Mouse (Mus musculus) forebrain, embryonic 12.5 days (tissue): Measurements from ENCODE around the gene Rfxank. TPM values are rescaled to one million over a fixed set of nuclear protein-coding genes. Genes with fewer than 3 reads are reported as not detected.

ENCODE experiments used
- ATAC-seq: fragments of 200-750 bp; cut with Nextera tagmentation; 2 replicates; pipeline ENCODE4 v1.8.0; 2017; ENCODE audit warnings: moderate TSS enrichment; ENCODE audit not compliant: low FRiP score
- H3K27ac ChIP-seq: fragments of 300-500 bp; sonication (generic); 2 replicates; pipeline ENCODE4 v1.5.1; 2016; ENCODE audit warnings: mild to moderate bottlenecking
- H3K27me3 ChIP-seq: fragments of 300-500 bp; sonication (generic); 2 replicates; pipeline ENCODE4 v1.6.1; 2016; ENCODE audit warnings: mild to moderate bottlenecking
- H3K36me3 ChIP-seq: fragments of 300-500 bp; sonication (generic); replicated peaks from 2 replicates; pipeline ENCODE4 v1.6.1; 2016; ENCODE audit warnings: mild to moderate bottlenecking
- H3K4me1 ChIP-seq: fragments of 300-500 bp; sonication (generic); 2 replicates; pipeline ENCODE4 v1.6.1; 2016
- H3K4me2 ChIP-seq: fragments of 300-500 bp; sonication (generic); 2 replicates; pipeline ENCODE4 v1.6.1; 2016; ENCODE audit warnings: mild to moderate bottlenecking, moderate library complexity
- H3K4me3 ChIP-seq: fragments of 300-500 bp; sonication (generic); replicated peaks from 2 replicates; pipeline ENCODE4 v1.5.1; 2016; ENCODE audit warnings: mild to moderate bottlenecking
- H3K9ac ChIP-seq: fragments of 300-500 bp; sonication (generic); 2 replicates; pipeline ENCODE4 v1.6.1; 2016; ENCODE audit warnings: mild to moderate bottlenecking
- H3K9me3 ChIP-seq: fragments of 300-500 bp; sonication (generic); 2 replicates; pipeline ENCODE4 v1.6.1; 2016
- WGBS: fragments of 180-500 bp; shearing (Covaris S2); methylation state at CpG from one replicate; pipeline ENCODE4 v1.1.7; 2016; 5-methylcytosine and 5-hydroxymethylcytosine counted together
- polyA plus RNA-seq: library from polyadenylated mRNA; unstranded; fragments of >200 nt; fragmentation: Nextera tagmentation; extraction: Ambion mirVana; gene quantifications from 2 replicates; pipeline ENCODE4 v1.2.1, GENCODE M21; 2016

Gene Rfxank
- polyA plus RNA-seq, 1 experiment from 2014 or later, result 14.3 TPM

DNA sequence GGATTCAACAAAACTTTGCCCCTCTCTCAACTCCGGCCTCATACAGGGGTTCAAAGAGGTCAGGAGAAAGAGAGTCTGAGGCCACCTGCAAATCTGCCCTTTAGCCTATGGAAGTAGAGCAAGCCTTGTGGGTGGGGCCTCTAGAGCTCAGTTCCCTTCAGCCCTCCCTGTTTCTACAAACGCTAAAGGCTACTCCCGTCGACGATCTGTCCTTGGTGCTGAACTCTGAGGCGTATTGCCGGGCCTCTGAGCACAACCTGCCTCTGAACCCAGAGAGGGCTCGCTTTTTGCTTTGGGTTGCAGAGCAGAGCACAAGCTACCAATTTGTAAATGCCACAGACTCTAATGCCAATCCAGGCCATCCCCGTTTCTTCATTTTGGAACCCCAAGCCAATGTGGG is 21.3 kb downstream of the Rfxank start:
- peaks cover 38% of the 10 kb centered on the region for H3K36me3 ChIP-seq
- H3K27me3 ChIP-seq, result peaks cover 68% of the 10 kb centered on the region
- WGBS, result 13% methylated on average over 9 of the region's 9 CpGs
- peak overlapping the region; percentile 13 for H3K4me3 ChIP-seq
- ATAC-seq, result no peak
- H3K4me1 ChIP-seq, result peaks cover 40% of the 10 kb centered on the region
- peak overlapping the region; percentile 86 for H3K4me2 ChIP-seq
- no peak overlapping the region for H3K9ac ChIP-seq
- no peaks in the 10 kb centered on the region for H3K9me3 ChIP-seq
- no peak overlapping the region for H3K27ac ChIP-seq

DNA sequence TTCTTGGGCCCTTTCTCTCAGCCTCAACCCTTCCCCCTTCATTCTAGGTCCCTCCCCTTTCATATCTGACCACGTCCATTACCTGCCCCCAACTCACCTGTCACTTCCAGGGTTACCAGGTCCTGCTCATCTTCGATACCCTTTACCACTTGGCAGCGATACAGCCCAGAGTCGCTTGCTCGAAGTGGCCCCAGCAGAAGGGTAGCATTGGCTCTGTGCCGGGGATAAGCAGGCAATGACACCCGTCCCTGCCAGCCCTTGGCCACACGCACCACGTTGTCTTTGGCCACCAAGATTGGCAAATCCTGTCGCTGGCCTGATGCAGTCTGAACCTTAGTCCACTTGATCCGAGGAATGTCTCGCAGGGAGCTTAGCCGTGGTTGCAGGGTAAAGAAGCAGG is 24.1 kb downstream of the Rfxank start:
- H3K27me3 ChIP-seq, result peaks cover 87% of the 10 kb centered on the region
- peaks cover 47% of the 10 kb centered on the region for H3K4me1 ChIP-seq
- no peak overlapping the region for H3K4me3 ChIP-seq
- WGBS, result 78% methylated on average over 13 of the region's 13 CpGs
- peaks cover 65% of the 10 kb centered on the region for H3K36me3 ChIP-seq
- H3K9ac ChIP-seq, result no peak overlapping the region
- no peak overlapping the region for H3K27ac ChIP-seq
- H3K9me3 ChIP-seq, result no peaks in the 10 kb centered on the region
- no peak overlapping the region for H3K4me2 ChIP-seq
- no peak for ATAC-seq

DNA sequence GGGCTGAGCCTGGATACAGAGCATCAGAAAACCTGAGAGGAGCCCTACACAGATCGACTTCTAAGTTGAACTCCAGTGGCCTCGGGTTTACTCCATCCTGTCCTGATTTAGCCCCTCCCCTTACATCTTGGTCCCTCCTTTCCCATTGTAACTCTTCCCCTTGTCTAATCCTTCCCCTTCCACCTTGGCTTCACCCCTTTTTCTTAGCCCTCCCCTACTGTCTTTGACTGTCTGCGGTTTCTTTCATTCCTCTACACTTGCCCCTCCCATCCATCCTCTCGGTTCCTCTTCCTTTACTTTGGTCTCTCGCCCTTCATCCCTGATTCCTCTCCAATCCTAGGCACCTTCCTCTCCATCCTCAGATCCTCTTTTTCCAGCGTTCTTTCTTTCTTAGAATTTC is 24.5 kb downstream of the Rfxank start:
- no peak overlapping the region for H3K4me3 ChIP-seq
- no peak for ATAC-seq
- H3K36me3 ChIP-seq, result peaks cover 69% of the 10 kb centered on the region
- no peak overlapping the region for H3K4me2 ChIP-seq
- H3K27ac ChIP-seq, result no peak overlapping the region
- H3K9ac ChIP-seq, result no peak overlapping the region
- WGBS, result 19% methylated on average over 6 of the region's 6 CpGs
- peaks cover 84% of the 10 kb centered on the region for H3K27me3 ChIP-seq
- H3K9me3 ChIP-seq, result no peaks in the 10 kb centered on the region
- peaks cover 47% of the 10 kb centered on the region for H3K4me1 ChIP-seq

DNA sequence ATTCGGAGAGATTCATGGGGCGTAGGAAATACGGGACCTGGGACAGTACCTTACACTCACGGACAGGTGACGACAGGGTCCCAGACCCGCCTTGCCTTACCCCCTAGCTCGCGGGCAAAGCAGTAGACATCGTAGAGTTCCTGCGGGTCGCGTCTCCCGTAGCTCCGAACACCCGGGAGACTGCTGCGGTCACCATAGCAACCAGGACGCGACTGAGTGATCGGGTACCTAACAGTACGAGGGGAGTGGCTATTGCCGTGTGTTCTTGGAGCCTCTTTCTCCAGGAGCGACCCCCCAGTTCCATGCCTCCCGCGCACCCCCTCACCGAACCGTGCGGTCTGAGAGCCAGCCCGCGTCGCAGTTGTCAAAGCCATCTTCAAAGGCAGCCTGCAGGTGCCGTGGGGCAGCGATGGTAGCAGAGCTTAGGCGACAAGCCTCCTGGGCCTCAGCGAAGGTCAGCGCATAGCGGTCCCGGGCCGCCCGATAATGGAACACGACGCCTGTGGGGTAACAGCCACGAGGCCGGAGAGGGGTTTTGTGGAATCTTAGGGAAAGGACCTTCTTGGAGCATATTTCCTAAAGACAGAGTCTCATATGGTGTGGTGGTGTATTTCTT is 26.4 kb downstream of the Rfxank start:
- peaks cover 78% of the 10 kb centered on the region for H3K27me3 ChIP-seq
- no peak overlapping the region for H3K27ac ChIP-seq
- peaks cover 88% of the 10 kb centered on the region for H3K36me3 ChIP-seq
- no peak overlapping the region for H3K9ac ChIP-seq
- peaks cover 29% of the 10 kb centered on the region for H3K4me1 ChIP-seq
- 8% methylated on average over 43 of the region's 43 CpGs for WGBS
- H3K4me2 ChIP-seq, result peak overlapping the region; percentile 21
- peak; percentile 34; the same call in 1 of the 2 replicates for ATAC-seq
- H3K4me3 ChIP-seq, result peak overlapping the region; percentile 18
- H3K9me3 ChIP-seq, result no peaks in the 10 kb centered on the region

DNA sequence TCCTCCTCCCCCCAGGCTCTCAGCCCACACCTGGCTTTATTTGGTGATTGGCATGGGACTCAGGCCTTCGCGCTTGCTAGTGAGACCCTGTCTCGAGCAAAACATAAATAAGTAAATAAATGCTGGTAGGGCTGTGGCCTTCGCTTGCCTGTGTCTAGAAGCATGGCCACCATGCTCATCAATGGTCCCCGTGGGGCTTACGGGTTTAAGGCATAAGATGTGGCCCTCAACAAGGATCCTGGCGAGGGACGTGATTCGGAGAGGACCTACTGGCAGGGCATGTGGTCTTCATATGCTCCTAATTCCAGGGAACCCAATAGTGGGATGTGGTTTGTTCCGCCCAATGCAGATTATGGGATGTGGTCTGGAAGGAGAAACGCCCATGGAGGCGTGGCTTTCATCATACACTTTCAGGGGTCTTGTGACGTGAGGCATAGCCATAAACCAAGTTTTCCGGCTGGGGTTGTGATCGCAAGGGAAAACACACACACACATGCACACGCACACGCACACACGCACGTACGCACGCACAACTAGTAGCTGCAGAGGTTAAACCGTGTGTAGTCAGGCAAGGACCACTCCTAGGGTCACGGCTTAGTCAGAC is 27.7 kb downstream of the Rfxank start:
- Histone ChIP-seq H3K27ac (no peak overlapping the region), H3K9me3 (no peaks in the 10 kb centered on the region), H3K4me1 (peaks cover 17% of the 10 kb centered on the region), H3K27me3 (peaks cover 67% of the 10 kb centered on the region), H3K4me2 (no peak overlapping the region), H3K9ac (no peak overlapping the region), H3K36me3 (peaks cover 99% of the 10 kb centered on the region), H3K4me3 (no peak overlapping the region)
- 59% methylated on average over 23 of the region's 23 CpGs for WGBS
- ATAC-seq, result no peak

DNA sequence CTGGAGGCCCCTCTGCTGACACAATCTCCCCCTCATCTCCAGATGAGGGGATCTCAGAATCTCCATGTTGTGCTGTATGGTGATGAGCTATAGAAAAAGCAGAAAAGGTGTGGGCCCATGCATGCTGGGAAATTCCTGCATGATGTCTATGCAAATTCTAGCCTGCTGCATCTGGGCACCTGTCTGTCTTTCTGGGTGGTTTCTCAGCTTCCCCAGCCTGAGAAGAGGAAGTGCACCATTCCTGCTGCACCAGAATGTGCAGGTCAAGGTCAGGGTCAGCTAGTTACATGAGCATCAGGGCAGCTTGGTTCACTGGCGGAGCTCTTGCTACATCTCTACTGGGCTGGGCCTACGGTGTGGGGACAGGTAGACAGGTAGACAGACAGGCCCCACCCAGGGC is 28.5 kb downstream of the Rfxank start:
- no peak overlapping the region for H3K4me2 ChIP-seq
- H3K9me3 ChIP-seq, result no peaks in the 10 kb centered on the region
- H3K36me3 ChIP-seq, result peaks cover 96% of the 10 kb centered on the region
- ATAC-seq, result no peak
- H3K27ac ChIP-seq, result no peak overlapping the region
- no peak overlapping the region for H3K9ac ChIP-seq
- no peak overlapping the region for H3K4me3 ChIP-seq
- H3K4me1 ChIP-seq, result peaks cover 17% of the 10 kb centered on the region
- 87% methylated on average over 2 of the region's 2 CpGs for WGBS
- peaks cover 60% of the 10 kb centered on the region for H3K27me3 ChIP-seq

DNA sequence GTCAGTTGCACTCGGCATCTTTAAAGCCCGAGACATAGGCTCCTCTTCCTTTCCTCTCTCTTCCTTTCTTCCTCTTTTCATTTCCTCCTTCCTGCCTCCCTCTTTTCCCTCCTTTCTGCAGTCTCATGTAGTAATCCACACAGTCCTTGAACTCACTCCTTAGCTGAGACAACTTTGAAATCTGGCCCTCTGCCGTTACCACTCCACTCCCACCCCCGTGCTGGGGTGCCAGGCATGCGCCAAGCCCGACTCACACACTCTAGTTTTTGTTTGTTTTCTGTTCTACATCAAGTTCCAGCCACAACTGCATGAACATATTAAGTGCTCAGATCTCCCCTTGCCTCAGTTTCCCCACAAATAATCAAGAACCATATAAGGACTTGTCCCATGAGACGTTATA is 34.0 kb downstream of the Rfxank start:
- Histone ChIP-seq H3K27ac (no peak overlapping the region), H3K4me1 (no peaks in the 10 kb centered on the region; the same call in 1 of the 2 replicates), H3K4me2 (no peak overlapping the region), H3K4me3 (no peak overlapping the region), H3K27me3 (peaks cover 5% of the 10 kb centered on the region; the same call in 1 of the 2 replicates), H3K9me3 (no peaks in the 10 kb centered on the region), H3K36me3 (peaks cover 85% of the 10 kb centered on the region), H3K9ac (0 out of 2 replicates have a peak overlapping the region, but pooled peaks have one; percentile 4)
- 87% methylated on average over 7 of the region's 7 CpGs for WGBS
- ATAC-seq, result no peak

DNA sequence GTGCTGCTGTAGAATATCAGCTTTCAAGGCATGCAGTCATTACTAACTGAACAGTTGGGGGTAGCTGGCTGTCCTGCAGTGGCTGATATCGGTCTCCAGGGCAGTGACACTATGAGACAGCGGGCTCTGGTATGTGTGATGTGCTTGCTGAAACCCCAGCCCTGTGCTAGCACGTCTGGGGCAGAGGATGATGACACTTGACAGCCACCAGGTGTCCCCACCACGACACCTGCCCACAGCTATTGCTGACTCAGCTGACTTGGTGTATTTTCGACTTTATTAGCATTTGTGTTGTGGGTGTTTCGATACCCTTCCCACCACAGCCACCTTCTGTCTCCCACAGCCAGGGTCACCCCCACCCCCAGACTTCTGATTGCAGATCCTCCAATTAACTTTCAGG is 34.4 kb downstream of the Rfxank start:
- H3K9me3 ChIP-seq, result no peaks in the 10 kb centered on the region
- 28% methylated on average over 6 of the region's 6 CpGs for WGBS
- peak; percentile 37; the same call in 1 of the 2 replicates for ATAC-seq
- H3K9ac ChIP-seq, result no peak overlapping the region
- H3K36me3 ChIP-seq, result peaks cover 85% of the 10 kb centered on the region
- no peak overlapping the region for H3K4me2 ChIP-seq
- no peak overlapping the region for H3K27ac ChIP-seq
- 0 out of 2 replicates have a peak, but pooled peaks cover 4% of the 10 kb centered on the region for H3K27me3 ChIP-seq
- no peaks in the 10 kb centered on the region; the same call in 1 of the 2 replicates for H3K4me1 ChIP-seq
- H3K4me3 ChIP-seq, result no peak overlapping the region

DNA sequence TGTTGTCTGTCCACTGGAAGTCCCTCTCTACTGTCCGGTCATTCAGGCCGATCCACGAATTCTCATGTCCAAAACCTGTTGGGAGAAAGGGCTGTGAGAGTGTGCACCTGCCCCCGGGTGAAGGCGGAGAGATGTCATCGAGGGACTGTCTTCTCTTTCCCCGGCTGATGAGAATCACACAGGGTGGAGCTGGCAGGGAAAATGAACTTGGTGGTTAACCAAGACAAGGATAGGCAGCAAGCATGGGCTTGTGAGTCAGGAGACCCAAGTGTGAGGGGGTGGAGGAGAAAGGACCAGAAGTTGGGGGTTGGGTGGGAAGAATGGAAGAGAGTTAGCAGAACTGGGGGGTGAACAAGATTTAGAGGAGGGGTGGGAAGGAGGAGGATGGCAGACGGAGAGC is 38.7 kb downstream of the Rfxank start:
- WGBS, result 90% methylated on average over 8 of the region's 8 CpGs
- Histone ChIP-seq H3K4me1 (no peaks in the 10 kb centered on the region; the same call in 1 of the 2 replicates), H3K9ac (no peak overlapping the region), H3K9me3 (peaks cover 6% of the 10 kb centered on the region), H3K27ac (no peak overlapping the region), H3K36me3 (peaks cover 90% of the 10 kb centered on the region), H3K27me3 (no peaks in the 10 kb centered on the region), H3K4me3 (no peak overlapping the region), H3K4me2 (no peak overlapping the region)
- no peak for ATAC-seq

DNA sequence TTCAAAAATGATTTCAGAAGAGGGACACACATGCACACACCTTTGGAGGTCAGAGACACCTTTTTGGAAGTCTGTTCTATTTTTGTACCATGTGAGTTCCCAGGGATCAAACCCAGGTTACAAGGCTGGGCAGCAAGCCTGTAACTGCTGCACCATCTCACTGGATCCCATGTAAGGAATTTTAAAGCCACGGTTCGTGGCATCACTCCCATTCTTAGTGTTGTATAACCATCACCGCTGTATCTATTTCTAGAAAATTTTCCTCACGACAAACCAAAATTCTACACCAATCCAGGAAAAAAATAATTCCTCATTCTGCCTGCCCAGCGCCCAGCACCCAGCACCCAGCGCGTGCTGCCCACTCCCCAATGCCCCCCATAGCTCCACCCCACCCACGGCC is 39.7 kb downstream of the Rfxank start:
- WGBS, result 83% methylated on average over 8 of the region's 8 CpGs
- Histone ChIP-seq H3K4me2 (no peak overlapping the region), H3K9ac (no peak overlapping the region), H3K27ac (no peak overlapping the region), H3K9me3 (peaks cover 6% of the 10 kb centered on the region), H3K4me3 (no peak overlapping the region), H3K36me3 (peaks cover 95% of the 10 kb centered on the region), H3K27me3 (no peaks in the 10 kb centered on the region; the same call in 1 of the 2 replicates), H3K4me1 (no peaks in the 10 kb centered on the region)
- no peak for ATAC-seq

DNA sequence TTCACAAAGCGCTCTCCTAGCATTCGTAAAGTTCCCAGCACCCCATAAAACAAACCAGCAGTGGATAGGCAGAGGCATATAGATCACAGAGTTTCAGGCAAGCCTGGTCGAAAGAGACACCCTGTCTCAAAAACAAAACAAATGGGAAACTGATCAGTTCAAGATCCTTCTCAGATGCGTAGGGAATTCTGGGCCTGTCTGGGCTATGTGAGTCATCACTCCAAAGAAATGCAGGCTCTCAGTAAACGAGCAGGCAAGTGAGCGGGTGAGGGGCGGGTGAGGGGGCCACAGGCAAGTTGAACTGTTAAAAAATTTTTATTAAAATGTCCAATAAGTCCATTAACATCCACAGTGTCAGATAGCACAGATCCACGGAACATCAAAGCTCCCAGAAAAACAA is 46.2 kb downstream of the Rfxank start:
- Histone ChIP-seq H3K9me3 (peaks cover 3% of the 10 kb centered on the region), H3K9ac (no peak overlapping the region), H3K27ac (no peak overlapping the region), H3K36me3 (peaks cover 38% of the 10 kb centered on the region), H3K4me1 (peaks cover 18% of the 10 kb centered on the region), H3K4me3 (no peak overlapping the region), H3K27me3 (peaks cover 36% of the 10 kb centered on the region), H3K4me2 (no peak overlapping the region)
- 62% methylated on average over 8 of the region's 8 CpGs for WGBS
- no peak for ATAC-seq

DNA sequence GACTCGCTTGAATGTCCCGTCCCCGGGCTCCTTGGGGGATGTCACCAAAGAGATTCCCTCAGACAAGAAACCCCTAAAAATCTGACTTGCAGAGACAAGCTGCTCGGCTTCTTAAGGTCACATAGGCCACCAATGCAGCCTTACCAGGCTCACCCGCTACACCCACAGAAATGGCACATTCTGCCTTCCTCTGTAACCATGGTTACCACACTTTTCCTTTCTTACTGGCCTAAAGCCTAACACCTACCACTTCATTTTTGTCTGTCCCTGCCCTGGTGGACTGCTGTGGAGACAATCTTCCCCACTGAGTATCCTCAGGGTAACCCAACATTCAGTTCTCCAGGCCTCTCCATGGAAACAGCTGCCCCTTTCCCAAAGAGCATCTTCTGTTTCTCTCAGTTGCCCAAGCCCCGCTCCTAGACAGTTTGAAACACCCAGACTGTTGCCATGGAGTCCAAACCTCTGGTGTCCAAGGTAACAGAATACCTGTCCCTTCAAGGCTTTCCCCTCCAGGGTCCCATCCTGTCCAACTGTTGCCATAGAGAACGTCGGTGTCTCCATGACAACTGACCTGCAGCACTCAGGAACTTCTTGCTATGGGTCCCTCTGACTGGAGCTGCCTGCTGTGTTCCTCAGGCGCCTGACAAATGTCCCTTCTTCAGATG is 49.5 kb downstream of the Rfxank start:
- Histone ChIP-seq H3K4me1 (peaks cover 32% of the 10 kb centered on the region), H3K9ac (no peak overlapping the region), H3K36me3 (peaks cover 6% of the 10 kb centered on the region), H3K27ac (no peak overlapping the region), H3K27me3 (peaks cover 69% of the 10 kb centered on the region), H3K4me2 (no peak overlapping the region), H3K9me3 (no peaks in the 10 kb centered on the region), H3K4me3 (no peak overlapping the region)
- ATAC-seq, result no peak; the same call in 1 of the 2 replicates
- WGBS, result 57% methylated on average over 9 of the region's 9 CpGs
